Mouse (Mus musculus): ENCODE measurements around the gene Grin1. TPM values are rescaled to one million over a fixed set of nuclear protein-coding genes. Genes with fewer than 3 reads are reported as not detected.

Gene Grin1
- polyA plus RNA-seq (2012; rRNA removed) = 1.6 and 2.0 TPM in 2 replicates

DNA sequence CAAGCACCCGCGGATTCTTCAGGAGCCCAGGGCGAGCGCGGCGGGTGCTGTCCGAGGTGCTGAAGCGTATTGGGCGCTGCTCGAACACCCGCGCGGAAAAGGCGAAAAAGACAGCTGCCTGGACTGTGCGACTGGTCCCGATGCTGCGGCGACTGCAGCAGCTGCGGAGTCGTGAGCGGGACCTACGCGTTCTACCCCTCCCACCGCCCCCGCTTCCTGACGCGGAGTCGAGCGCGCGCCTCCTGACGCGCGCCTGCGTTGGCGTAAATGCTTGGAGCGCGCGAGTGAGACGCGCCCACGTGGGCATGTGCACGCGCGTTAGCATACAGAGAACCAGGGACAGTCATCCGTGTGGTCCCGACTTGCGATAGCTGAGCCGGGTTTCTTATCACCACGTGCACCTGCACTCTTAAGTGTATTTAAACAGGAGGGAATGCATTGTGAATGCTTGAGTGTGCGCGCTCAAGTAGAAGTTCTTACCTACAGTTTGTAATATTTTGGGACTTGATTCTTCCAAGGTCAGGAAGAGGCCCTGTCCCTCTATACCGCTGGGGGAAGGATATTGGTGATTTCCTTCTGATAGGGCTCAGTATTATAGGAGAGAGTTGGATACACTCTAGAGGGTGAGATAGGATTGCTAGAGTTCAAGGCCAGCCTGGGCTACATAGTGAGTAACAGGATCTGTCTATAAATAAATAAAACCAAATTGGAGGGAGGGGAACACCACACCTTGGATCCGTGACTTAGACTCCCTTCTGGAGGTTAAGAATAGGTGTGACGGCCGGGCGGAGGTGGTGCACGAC is at the start of gene Grin1:
Gene Grin1 (minus strand): TSS at position 217 of the 803 bp plus-strand sequence.

DNA sequence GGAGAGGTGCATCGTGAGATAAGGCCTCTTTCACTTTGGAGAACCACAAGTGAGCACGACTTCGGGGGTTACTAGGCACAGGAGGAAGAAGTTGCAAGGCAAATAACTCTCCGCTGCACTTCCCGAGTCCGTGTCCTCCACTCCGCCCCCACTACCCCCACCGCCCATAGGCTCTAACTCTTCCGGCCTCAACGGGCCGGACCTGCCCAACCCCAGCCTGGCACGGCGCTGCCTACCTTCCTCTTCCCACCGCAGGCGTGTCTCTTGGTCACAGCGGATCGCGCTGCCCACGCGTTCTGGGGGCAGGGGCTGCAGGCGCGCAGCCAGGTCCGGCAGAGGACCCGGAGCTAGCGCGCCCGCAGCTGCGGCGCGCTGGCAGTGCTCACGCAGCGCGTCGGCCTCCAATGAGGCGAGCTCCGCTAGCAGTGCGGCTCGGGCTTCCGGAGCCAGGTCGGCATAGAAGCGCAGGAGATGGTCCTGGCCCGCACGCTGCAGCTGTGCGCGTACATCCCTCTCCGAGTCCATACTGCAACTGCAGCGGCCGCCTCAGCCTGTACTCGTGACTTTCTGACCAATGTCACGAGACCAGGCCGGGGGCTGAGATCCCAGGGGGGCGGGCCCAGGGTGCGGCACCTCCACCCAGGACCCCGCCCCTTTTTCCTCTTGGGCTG is 46.2 kb upstream of the Grin1 start, which contains the start of gene Uap1l1:
Gene Uap1l1 (minus strand): TSS at position 592 of the 671 bp plus-strand sequence.

DNA sequence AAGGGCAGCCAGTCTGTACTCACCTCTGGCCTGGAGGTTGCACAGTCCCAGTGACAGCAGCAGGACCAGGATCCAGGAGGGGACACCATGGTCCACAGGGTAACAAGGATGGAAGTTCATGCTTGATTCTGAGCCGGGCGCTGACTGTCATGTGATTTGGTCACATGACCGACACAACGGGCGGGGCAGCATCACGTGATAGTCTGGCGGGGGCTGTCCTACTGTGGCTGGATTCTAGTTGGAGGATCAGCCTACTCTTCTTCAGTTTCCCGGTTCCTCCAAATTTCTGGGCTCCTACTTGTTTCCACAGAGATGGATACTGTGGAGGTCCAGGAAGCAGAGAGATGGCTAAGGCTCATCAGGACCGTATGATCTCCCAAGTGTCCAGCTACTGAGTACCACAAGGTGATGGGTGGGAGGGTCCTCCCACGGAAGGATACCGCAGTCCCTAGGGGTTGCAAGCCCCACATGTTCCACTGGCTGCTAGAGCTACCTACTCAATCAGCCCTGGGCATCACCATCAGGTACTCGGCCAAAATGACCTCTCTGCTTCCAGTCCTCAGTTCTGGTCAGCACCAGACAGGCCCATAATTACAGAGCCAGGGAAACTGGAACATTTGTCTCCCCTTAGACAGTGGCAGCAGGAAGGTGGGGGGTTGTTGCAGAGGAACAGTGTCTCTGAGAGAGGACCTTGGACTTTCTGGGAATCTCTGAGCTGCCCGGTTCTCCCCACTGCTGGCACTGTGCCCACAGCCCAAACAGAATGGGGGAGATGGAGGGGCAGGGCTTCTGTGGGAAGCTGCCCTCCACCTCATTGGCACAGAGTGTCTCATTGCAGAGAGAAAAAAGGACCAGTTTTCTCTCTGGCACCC is 37.5 kb upstream of the Grin1 start, which contains the start of gene Dpp7:
Gene Dpp7 (minus strand): TSS at position 152 of the 872 bp plus-strand sequence.

DNA sequence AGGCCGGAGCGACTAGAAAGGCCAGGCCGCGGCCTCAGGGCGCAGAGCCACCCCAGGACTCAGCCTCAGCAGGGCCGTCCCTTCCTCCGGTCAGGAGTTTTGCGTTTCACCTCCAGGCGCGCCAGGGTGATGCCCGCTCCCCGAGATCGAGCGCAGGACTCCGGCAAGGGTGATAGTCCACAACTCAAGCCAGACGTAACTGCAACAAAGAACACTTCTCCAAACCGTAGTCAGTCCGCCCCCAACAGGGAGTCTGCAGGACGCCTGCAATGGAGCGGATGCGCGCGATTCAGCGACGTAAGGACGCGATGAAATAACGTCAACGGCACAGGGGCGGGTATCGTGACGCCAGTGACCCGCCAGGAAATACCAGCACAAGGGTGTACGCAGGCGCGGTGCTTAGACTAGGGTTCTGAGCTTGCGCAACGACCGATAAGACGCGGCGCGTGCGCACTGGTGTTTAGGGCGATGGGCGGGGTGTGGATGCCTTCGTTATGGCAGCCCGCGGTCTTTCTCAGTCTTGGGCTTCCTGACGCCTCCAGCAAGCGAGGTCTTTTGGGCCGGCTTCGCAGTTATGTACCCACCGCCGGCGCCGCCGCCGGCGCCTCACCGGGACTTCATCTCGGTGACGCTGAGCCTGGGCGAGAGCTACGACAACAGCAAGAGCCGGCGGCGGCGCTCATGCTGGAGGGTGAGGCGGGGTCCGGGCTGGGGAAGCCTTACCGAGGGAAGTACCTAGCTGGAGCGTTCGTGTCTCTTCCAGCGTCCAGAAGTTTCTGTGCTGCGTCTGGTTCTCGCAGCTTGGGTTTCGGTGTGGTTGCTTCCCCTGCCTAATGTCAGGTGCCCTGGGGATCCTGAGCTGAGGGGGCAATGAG is 13.5 kb upstream of the Grin1 start, which contains the start of gene Man1b1:
Gene Man1b1 (plus strand): TSS at position 53 of the 875 bp plus-strand sequence.

DNA sequence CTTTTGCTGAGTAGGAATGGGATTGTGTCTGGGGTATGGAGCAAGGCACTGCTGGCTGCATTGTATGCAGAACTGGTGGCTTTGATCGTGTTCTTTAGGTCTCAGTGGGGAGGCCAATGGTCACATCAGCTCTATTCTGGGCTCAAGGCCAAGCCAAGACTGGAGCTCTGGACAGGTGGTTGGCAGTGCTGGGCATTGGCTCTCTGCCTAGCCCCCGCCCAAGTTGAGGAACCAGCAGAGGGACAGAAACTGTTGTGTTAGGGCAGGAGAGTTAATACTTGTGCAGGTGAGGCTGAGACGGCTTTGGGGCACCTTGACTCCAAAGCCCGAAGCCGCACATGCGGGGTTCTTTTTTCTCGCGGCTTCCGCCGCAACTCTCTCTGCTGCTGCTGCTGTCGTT is 29.3 kb downstream of the Grin1 start, which contains the start of gene Lrrc26:
Gene Lrrc26 (plus strand): TSS at position 265 of the 400 bp plus-strand sequence.

DNA sequence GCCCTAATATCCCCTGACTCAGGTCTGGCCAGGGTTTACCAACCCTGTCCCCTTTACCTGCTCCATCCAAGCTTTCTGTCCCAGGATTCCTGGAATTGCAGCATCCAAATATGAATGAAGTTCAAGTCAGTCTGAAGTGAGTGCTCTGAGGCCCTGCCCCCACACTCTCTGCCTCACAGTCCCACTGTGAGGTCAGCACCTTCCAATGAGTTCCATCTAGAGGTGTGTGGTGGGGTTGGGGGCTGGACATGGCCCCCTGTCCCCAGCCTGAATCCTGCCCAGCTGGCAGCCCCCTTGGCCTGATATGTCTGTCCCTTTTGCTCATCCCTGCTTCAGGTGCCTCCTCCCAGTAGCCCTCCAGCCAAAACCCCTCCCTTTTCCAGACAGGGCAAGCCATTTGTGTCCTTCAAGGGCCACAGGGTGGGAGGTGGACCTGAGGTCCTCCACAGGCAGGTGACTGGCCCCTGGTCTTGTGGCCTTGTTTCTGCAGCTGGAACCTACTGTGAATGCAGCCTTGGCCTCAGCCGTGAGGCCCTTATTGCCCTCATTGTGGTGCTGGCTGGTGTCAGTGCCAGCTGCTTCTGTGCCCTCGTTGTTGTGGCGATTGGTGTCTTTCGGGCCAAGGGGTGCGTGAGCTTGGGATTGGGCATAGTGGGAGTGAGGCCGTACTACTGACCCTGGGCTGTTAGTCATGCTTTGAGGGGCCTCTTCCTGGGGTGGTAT is 30.9 kb downstream of the Grin1 start, which contains the start of gene Tmem210:
Gene Tmem210 (plus strand): TSS at position 219 of the 723 bp plus-strand sequence.

DNA sequence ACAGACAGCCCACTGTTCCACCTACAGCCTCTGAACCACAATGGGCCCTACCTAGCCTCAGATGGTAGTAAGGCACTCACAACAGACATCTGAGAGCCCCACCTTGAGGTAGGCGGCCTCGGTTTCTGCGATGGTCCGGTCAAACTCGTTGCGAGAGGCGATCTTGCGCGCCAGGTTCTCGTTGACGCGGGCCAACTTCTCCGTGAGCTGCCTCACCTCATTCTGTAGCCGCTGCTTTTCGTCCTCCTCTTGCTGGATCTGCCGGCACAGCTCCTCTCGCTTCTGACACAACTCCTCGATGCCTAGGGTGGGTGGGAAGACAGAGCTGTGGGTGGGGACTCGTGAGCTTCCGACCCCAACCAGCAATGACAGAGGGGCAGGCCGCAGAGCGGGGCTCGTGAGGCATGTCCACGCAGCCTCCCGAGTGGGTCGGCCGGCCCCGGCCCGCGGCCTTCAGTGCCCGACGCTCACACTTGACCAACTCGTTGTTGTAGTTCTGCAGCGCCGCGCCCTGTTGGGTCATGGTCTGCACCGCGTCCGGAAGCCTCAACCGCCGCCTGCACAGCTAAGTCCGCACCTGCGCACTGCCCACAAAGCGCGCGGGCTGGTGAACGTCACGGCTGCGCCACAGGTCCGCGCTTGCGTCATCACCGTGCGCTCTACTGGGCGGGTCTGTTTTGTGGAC is 47.0 kb downstream of the Grin1 start, which contains the start of the genes Ssna1 and Anapc2:
Gene Ssna1 (minus strand): TSS at position 612 of the 685 bp plus-strand sequence.
Gene Anapc2 (plus strand): TSS at position 652 of the 685 bp plus-strand sequence.

DNA sequence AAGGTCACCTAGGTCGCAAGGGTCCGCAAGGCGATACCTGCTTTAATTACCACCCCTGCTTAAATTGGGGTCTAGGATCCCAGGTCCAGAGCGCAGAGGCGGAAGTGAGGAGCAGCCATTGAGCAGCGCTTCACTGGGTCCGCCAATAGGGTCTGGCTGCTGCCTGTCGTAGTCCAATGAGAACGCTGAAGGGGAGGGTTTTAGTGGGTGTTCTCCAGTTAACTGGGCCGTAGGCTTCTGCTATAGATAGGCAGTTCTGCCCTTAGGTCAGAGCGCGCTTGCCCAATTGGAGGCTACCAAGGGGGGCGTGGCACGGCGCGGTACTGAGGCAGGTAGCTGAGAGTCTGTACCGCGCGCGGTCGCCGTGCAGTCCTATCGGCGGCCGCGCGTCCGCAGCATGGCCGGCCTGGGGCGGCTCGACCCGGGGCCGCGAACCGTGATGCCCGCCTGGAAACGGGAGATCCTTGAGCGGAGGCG is 56.7 kb downstream of the Grin1 start, which contains the start of gene Tprn:
Gene Tprn (plus strand): TSS at position 328 of the 477 bp plus-strand sequence.

DNA sequence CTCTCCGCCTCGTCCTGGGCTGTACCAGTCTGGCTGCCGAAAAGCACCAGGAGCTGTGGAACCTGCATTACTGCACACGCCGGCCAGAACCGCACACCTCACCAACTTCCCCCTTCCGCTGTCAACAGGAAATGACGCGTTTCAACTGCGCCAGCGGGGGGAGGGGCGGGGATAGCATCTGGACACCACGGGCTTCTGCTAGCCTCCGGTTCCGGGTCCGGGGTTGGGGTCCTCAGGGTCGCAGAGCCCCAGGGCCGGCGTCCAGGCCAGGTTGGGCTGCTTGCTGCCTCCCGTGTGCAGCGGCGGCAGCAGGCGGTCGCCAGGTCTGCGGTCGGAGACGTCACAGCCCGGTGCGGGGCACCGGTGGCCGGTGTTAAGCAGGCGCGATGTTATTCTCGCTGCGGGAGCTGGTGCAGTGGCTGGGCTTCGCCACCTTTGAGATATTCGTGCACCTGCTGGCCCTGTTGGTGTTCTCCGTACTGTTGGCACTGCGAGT is 63.7 kb downstream of the Grin1 start, which contains the start of gene Tmem203:
Gene Tmem203 (plus strand): TSS at position 156 of the 496 bp plus-strand sequence.

DNA sequence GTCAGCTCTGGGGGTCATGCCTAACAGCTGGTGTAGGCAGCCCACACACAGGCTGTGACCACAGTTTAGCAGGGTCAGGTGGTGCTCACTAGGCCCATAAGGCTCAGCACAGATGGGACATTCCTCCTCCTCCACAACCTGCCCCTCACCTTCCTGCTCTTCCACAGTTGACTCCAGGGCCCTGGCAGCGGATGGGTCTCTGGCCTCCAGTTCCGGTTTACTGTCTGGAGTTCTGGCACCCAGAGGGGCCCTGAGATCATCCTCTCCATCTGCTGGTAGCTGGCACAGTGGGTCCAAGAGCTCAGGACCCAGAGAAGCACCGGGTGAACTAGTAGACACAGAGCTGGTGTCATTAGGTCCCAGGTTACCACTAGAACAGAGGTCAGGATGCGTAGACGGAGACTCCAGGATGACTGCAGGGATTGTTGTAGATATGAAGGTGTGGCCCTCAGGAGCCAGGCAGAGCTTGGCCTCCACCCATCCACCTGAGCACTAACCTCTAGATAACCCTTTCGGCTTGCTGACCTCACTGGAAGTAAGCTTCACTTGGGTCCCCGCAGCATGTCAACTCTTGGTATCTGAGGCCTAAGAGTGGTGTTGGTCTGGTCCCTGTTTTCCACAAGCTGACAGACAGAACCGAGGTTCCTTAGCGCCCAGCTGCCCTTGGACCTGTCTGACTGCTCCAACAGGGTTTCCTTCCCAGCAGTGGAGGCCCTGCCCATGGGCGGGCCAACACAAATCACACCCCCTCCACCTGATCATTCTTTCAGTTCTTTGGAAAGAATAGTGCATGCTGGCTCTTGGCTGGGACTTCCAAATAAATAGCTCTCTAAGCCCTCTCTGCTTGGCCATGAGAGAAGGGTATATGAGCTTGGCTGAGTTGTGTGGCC is 72.6 kb downstream of the Grin1 start, which contains the start of gene AL732309.1:
Gene AL732309.1 (minus strand): TSS at position 681 of the 890 bp plus-strand sequence.

DNA sequence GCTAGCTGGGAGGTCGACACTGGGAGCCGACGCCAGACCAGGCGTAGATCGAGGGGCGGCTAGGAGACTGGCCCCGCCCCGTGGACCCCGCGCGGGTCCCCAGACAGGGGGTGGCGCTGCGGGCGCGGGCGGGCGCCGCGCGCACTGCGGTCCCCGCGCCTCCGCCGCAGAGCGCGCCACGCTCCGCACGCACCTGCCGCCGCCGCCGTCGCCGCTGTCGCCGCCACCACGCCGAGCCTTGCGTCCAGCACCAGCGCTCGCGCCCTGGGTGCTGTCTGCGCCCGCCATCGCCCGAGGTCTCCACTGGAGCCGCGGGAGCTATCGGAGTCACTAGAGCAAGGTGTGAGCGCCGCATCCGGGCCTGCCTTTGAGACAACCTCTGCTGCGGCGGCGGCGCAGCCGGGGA is 76.9 kb downstream of the Grin1 start, which contains the start of the genes Rnf208 and Cysrt1:
Gene Rnf208 (plus strand): TSS at position 155 of the 406 bp plus-strand sequence.
Gene Cysrt1 (minus strand): TSS at position 352 of the 406 bp plus-strand sequence.

Other genes with a start within 250 kb of the Grin1 start
- gene Entpd8, start 238.9 kb downstream of the Grin1 start, polyA plus RNA-seq (2012; rRNA removed) = 0.06 and 0.11 TPM in 2 replicates
- 0.10 and 0.18 TPM in 2 replicates for gene Noxa1, start 224.0 kb downstream of the Grin1 start, polyA plus RNA-seq (2012; rRNA removed)
- gene Nrarp, start 138.4 kb downstream of the Grin1 start, polyA plus RNA-seq (2012; rRNA removed) = 61.4 and 82.9 TPM in 2 replicates
- 1.9 and 2.3 TPM in 2 replicates for gene Tor4a, start 122.3 kb downstream of the Grin1 start, polyA plus RNA-seq (2012; rRNA removed)
- gene Nelfb, start 107.7 kb downstream of the Grin1 start, polyA plus RNA-seq (2012; rRNA removed) = 76.7 and 116 TPM in 2 replicates
- gene Stpg3, start 104.5 kb downstream of the Grin1 start, polyA plus RNA-seq (2012; rRNA removed) = not detected in 2 replicates
- 0.14 TPM in 1 of 2 replicates, not detected in the other for gene Fam166a, start 100.4 kb downstream of the Grin1 start, polyA plus RNA-seq (2012; rRNA removed)
- gene Tubb4b, start 94.5 kb downstream of the Grin1 start, polyA plus RNA-seq (2012; rRNA removed) = 438 and 534 TPM in 2 replicates
- gene Slc34a3, start 84.8 kb downstream of the Grin1 start, polyA plus RNA-seq (2012; rRNA removed) = 0.04 TPM in 1 of 2 replicates, not detected in the other
- gene Rnf224, start 82.4 kb downstream of the Grin1 start, polyA plus RNA-seq (2012; rRNA removed) = 0.02 TPM in 1 of 2 replicates, not detected in the other
- 25.3 and 26.0 TPM in 2 replicates for gene Rnf208, start 76.9 kb downstream of the Grin1 start, polyA plus RNA-seq (2012; rRNA removed)
- gene Cysrt1, start 76.7 kb downstream of the Grin1 start, polyA plus RNA-seq (2012; rRNA removed) = 0.16 TPM in 1 of 2 replicates, not detected in the other
- 8.1 and 14.5 TPM in 2 replicates for gene AL732309.1, start 72.3 kb downstream of the Grin1 start, polyA plus RNA-seq (2012; rRNA removed)
- gene Tmem203, start 63.7 kb downstream of the Grin1 start, polyA plus RNA-seq (2012; rRNA removed) = 22.0 and 23.7 TPM in 2 replicates
- gene Tprn, start 56.6 kb downstream of the Grin1 start, polyA plus RNA-seq (2012; rRNA removed) = 4.1 and 4.2 TPM in 2 replicates
- 131 and 133 TPM in 2 replicates for gene Ssna1, start 46.7 kb downstream of the Grin1 start, polyA plus RNA-seq (2012; rRNA removed)
- 106 and 109 TPM in 2 replicates for gene Anapc2, start 46.7 kb downstream of the Grin1 start, polyA plus RNA-seq (2012; rRNA removed)
- gene Tmem210, start 31.0 kb downstream of the Grin1 start, polyA plus RNA-seq (2012; rRNA removed) = not detected in 2 replicates
- gene Lrrc26, start 29.3 kb downstream of the Grin1 start, polyA plus RNA-seq (2012; rRNA removed) = not detected in 2 replicates
- gene Man1b1, start 13.2 kb upstream of the Grin1 start, polyA plus RNA-seq (2012; rRNA removed) = 29.2 and 34.9 TPM in 2 replicates
- 22.1 and 29.3 TPM in 2 replicates for gene Dpp7, start 37.2 kb upstream of the Grin1 start, polyA plus RNA-seq (2012; rRNA removed)
- gene Uap1l1, start 46.5 kb upstream of the Grin1 start, polyA plus RNA-seq (2012; rRNA removed) = 2.9 and 5.3 TPM in 2 replicates
- 64.9 and 72.9 TPM in 2 replicates for gene Sapcd2, start 53.1 kb upstream of the Grin1 start, polyA plus RNA-seq (2012; rRNA removed)
- gene Entpd2, start 76.7 kb upstream of the Grin1 start, polyA plus RNA-seq (2012; rRNA removed) = 0.11 and 0.17 TPM in 2 replicates
- gene Npdc1, start 80.2 kb upstream of the Grin1 start, polyA plus RNA-seq (2012; rRNA removed) = 146 and 170 TPM in 2 replicates
- gene Fut7, start 104.1 kb upstream of the Grin1 start, polyA plus RNA-seq (2012; rRNA removed) = 0.06 and 0.31 TPM in 2 replicates
- 15.7 and 15.9 TPM in 2 replicates for gene Abca2, start 109.5 kb upstream of the Grin1 start, polyA plus RNA-seq (2012; rRNA removed)
- 0.16 and 0.36 TPM in 2 replicates for gene Clic3, start 137.7 kb upstream of the Grin1 start, polyA plus RNA-seq (2012; rRNA removed)
- 23.7 and 35.7 TPM in 2 replicates for gene Paxx, start 141.9 kb upstream of the Grin1 start, polyA plus RNA-seq (2012; rRNA removed)
- 0.34 and 0.41 TPM in 2 replicates for gene Ptgds, start 150.9 kb upstream of the Grin1 start, polyA plus RNA-seq (2012; rRNA removed)
- gene Lcn12, start 174.7 kb upstream of the Grin1 start, polyA plus RNA-seq (2012; rRNA removed) = not detected in 2 replicates
- gene Fbxw5, start 181.6 kb upstream of the Grin1 start, polyA plus RNA-seq (2012; rRNA removed) = 27.8 and 30.7 TPM in 2 replicates
- 3.8 and 4.0 TPM in 2 replicates for gene C8g, start 182.5 kb upstream of the Grin1 start, polyA plus RNA-seq (2012; rRNA removed)
- gene Traf2, start 227.8 kb upstream of the Grin1 start, polyA plus RNA-seq (2012; rRNA removed) = 16.0 and 18.2 TPM in 2 replicates
- gene Edf1, start 238.7 kb upstream of the Grin1 start, polyA plus RNA-seq (2012; rRNA removed) = 165 and 237 TPM in 2 replicates

Measured in central nervous system, embryonic 11.5 days (tissue).